Mouse (Mus musculus) intestine, embryonic 15.5 days (tissue): Measurements from ENCODE around the gene Hoxa4. TPM values are rescaled to one million over a fixed set of nuclear protein-coding genes. Genes with fewer than 3 reads are reported as not detected.
A peak's percentile ranks its signal among the peaks of the same experiment; 100 is the strongest.

Experiments used
- ATAC-seq: fragments of 200-750 bp; cut with Nextera tagmentation; 2 replicates; pipeline ENCODE4 v1.8.0; 2017; ENCODE audit warnings: moderate TSS enrichment, moderate library complexity
- H3K27ac ChIP-seq: fragments of 300-500 bp; sonication (generic); 2 replicates; pipeline ENCODE4 v1.5.1; 2015; ENCODE audit warnings: mild to moderate bottlenecking, inconsistent platforms
- H3K27me3 ChIP-seq: fragments of 300-500 bp; sonication (generic); replicated peaks from 2 replicates; pipeline ENCODE4 v1.6.1; 2015; ENCODE audit warnings: inconsistent platforms
- H3K36me3 ChIP-seq: fragments of 300-500 bp; sonication (generic); 2 replicates; pipeline ENCODE4 v1.6.1; 2015; ENCODE audit warnings: inconsistent platforms
- H3K4me1 ChIP-seq: fragments of 300-500 bp; sonication (generic); replicated peaks from 2 replicates; pipeline ENCODE4 v1.6.1; 2015; ENCODE audit warnings: inconsistent platforms
- H3K4me2 ChIP-seq: fragments of 300-500 bp; sonication (generic); replicated peaks from 2 replicates; pipeline ENCODE4 v1.6.1; 2015; ENCODE audit warnings: mild to moderate bottlenecking, inconsistent platforms
- H3K4me3 ChIP-seq: fragments of 300-500 bp; sonication (generic); replicated peaks from 2 replicates; pipeline ENCODE4 v1.5.1; 2015; ENCODE audit warnings: inconsistent platforms
- H3K9ac ChIP-seq: fragments of 300-500 bp; sonication (generic); 2 replicates; pipeline ENCODE4 v1.6.1; 2015; ENCODE audit warnings: inconsistent platforms
- H3K9me3 ChIP-seq: fragments of 300-500 bp; sonication (generic); 2 replicates; pipeline ENCODE4 v1.6.1; 2016; ENCODE audit warnings: inconsistent platforms
- WGBS: fragments of 180-500 bp; shearing (Covaris S2); methylation state at CpG from one replicate; pipeline ENCODE4 v1.1.7; 2015; 5-methylcytosine and 5-hydroxymethylcytosine counted together
- polyA plus RNA-seq: library from polyadenylated mRNA; unstranded; fragments of >200 nt; fragmentation: Nextera tagmentation; extraction: Ambion mirVana; gene quantifications from 2 replicates; pipeline ENCODE4 v1.2.1, GENCODE M21; 2015

Hoxa4 gene
- polyA plus RNA-seq, 1 experiment from 2014 or later: 4.5 TPM

GRCm38 (mm10) chr6:52163366-52164031, 28.1 kb downstream of the Hoxa4 start:
- H3K4me1 ChIP-seq: peaks cover 38% of the 10 kb centered on the region
- H3K27ac ChIP-seq: peak overlapping the region; percentile 87
- WGBS: 42% methylated on average over 17 of the region's 17 CpGs
- H3K9ac ChIP-seq: peak overlapping the region; percentile 62
- no peaks in the 10 kb centered on the region for H3K9me3 ChIP-seq
- no peak for ATAC-seq
- H3K4me2 ChIP-seq: peak overlapping the region; percentile 71
- H3K27me3 ChIP-seq: peaks cover 12% of the 10 kb centered on the region
- no peaks in the 10 kb centered on the region for H3K36me3 ChIP-seq
- H3K4me3 ChIP-seq: peak overlapping the region; percentile 49

DNA sequence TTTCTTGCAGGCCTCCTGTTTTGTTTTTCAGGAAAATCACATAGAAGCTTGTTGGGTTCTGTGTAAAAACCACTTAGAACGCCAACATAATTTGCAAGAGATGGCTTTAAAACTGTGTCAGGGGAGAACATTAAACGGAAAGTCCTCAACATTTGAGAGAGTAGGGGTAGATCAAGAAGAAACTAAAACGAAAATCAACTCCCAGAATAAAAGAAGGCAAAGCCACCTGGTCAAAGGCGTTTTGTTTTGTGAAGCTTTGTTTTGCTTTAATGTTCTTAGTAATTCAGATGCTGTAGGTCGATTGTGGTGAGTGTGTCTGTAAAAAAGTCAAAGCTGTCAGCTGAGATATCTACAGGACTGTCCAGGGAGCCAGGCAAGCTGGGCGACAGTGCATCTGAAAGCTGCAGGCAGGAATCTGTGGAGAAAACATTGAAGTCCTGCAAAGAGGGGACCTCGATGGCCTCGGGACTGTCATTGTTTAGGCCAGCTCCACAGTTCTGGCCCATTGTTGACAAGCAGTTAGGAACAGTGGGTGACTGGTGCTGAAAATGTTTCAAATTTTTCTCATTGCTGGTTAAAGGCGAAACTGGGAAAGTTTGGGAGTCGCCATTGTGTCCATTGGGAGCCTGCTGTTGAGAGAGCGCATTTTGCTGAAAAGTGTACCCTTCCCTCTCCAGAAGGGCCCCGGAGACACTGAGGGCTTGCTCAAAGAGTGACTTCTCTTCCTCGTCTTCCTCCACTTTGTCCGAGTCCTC, 28.8 kb downstream of the Hoxa4 start:
- Histone ChIP-seq H3K27ac (peak overlapping the region; percentile 87), H3K9me3 (no peaks in the 10 kb centered on the region), H3K4me2 (peak overlapping the region; percentile 71), H3K27me3 (peaks cover 15% of the 10 kb centered on the region), H3K36me3 (no peaks in the 10 kb centered on the region), H3K4me1 (peaks cover 38% of the 10 kb centered on the region), H3K9ac (peak overlapping the region; percentile 62), H3K4me3 (peak overlapping the region; percentile 49)
- ATAC-seq: no peak
- WGBS: 40% methylated on average over 14 of the region's 14 CpGs

DNA sequence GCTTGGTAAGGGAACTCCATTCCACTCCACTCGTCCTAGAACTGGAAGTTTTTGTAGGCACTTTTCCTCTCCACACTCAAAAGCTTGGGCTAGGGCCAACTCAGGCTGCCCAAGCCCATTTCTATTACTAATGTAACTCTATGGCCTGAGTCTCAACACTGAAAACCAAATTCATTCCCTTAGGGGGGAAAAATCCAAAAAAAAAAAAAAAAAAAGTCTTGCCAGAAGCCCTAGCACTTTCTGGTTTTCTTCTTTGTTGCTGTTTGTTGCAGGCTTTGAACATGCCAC, 29.5 kb downstream of the Hoxa4 start:
- no peak for ATAC-seq
- Histone ChIP-seq H3K27ac (no peak overlapping the region), H3K27me3 (peaks cover 22% of the 10 kb centered on the region), H3K36me3 (no peaks in the 10 kb centered on the region), H3K4me3 (no peak overlapping the region), H3K9ac (0 out of 2 replicates have a peak overlapping the region, but pooled peaks have one; percentile 10), H3K9me3 (no peaks in the 10 kb centered on the region), H3K4me1 (peaks cover 45% of the 10 kb centered on the region), H3K4me2 (peak overlapping the region; percentile 43)
- 40% methylated on average over 1 of the region's 1 CpGs for WGBS

DNA sequence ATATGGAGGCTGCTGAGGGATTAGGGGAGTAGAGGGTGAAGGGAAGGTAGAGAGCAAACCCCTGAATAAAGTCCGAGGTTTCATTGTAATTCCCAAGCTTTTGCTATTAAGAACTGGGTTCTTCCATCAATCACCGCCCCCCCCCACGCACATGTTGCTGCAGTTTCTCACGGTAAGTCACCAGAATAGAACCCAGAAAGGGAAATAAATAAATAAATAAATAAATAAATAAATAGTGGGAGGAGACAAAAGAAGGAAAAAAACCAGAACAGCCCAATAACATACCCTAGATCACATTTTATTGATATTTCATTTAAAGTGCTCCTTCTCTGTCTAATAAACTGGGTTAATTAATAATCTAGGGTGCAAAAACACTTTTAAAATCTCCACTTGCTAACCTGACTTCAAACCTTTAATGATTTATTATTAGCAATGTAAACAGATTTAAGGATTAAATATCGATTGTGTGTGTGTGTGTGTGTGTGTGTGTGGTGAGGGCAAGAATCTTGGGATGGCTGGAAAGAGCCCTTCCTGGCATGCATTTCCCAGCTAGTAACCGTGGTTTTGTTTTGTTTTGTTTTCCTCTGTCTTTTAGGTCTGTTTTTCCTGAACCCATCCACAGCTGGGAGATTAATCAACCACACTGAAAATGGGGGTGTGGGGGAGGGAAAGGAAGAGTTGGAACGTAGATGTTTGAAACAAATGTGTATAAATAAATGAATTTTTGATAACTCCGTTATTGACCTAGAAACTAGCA, 30.0 kb downstream of the Hoxa4 start:
- H3K9me3 ChIP-seq: no peaks in the 10 kb centered on the region
- peaks cover 27% of the 10 kb centered on the region for H3K27me3 ChIP-seq
- 28% methylated on average over 8 of the region's 8 CpGs for WGBS
- peak overlapping the region; percentile 89 for H3K4me2 ChIP-seq
- no peak for ATAC-seq
- H3K9ac ChIP-seq: peak overlapping the region; percentile 18; the same call in 1 of the 2 replicates
- H3K27ac ChIP-seq: peak overlapping the region; percentile 88
- peak overlapping the region; percentile 68 for H3K4me3 ChIP-seq
- peaks cover 48% of the 10 kb centered on the region for H3K4me1 ChIP-seq
- no peaks in the 10 kb centered on the region for H3K36me3 ChIP-seq

DNA sequence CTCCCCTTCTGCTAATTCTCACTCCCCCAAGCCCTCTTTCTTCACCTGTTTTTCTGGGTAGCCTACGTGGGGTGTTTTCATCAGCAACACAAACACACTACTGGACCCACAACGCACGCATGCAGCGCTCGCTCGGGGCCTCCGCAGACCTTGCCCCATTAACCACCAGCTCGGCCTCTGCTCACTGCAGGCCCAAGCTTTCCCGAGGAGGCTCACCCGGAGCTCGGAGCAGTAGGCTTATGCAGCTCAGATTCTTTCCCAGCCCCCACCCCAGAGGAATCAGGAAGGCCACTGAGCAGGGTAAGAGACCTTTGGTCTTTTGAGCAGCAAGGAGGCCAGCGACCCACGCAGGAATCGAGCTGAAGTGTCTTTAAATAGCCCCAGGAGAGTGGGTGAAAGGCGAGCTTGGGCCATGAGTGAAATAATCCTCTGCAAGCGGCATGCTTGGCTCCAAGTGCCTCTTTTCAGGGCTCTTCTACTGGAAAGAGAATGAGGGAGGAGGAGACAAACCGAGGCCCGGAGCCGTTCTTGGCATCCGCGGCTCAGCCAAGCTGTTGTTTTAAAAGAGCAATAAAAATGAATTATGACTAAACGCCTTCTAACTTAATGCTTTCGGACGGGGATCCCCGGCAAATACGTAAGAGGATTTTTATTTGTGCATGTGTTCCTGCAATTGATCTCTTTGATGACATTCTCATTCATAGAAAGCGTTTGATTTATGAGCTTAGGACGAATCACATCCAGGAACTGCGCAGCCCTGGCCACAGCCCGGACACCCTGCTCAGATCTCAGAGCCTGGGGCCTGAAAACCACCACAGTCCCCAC, 30.8 kb downstream of the Hoxa4 start:
- Histone ChIP-seq H3K27me3 (peaks cover 33% of the 10 kb centered on the region), H3K4me2 (peak overlapping the region; percentile 89), H3K36me3 (no peaks in the 10 kb centered on the region), H3K9ac (peak overlapping the region; percentile 51), H3K27ac (peak overlapping the region; percentile 88), H3K4me1 (peaks cover 49% of the 10 kb centered on the region), H3K4me3 (peak overlapping the region; percentile 68), H3K9me3 (no peaks in the 10 kb centered on the region)
- peak; percentile 29 for ATAC-seq
- WGBS: 2% methylated on average over 30 of the region's 30 CpGs

DNA sequence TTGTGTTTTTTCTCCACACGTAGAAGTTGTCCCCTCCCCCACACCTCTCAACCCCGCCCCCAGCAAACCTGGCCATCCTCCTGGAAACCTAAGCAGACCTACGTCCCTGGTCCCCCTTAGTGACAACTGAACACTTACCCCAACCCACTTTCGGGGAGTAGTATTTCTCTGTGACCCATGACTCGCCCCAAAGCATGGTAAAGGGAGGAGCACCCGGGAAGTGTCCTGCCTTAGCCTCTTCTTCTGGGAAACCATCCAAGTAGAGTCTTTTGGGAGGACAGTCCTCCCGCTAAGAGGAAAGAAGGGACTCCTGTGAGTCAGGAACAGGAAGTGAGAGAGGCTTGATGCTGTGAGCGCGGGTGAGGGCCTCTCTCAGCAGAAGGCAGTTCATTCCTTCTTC, 31.6 kb downstream of the Hoxa4 start:
- no peaks in the 10 kb centered on the region for H3K9me3 ChIP-seq
- H3K9ac ChIP-seq: peak overlapping the region; percentile 51
- H3K27ac ChIP-seq: peak overlapping the region; percentile 88
- ATAC-seq: no peak; the same call in 1 of the 2 replicates
- H3K4me2 ChIP-seq: peak overlapping the region; percentile 89
- WGBS: 21% methylated on average over 7 of the region's 9 CpGs
- peaks cover 33% of the 10 kb centered on the region for H3K27me3 ChIP-seq
- H3K4me3 ChIP-seq: peak overlapping the region; percentile 68
- H3K4me1 ChIP-seq: peaks cover 48% of the 10 kb centered on the region
- H3K36me3 ChIP-seq: no peaks in the 10 kb centered on the region

- peak; percentile 21; the same call in 1 of the 2 replicates for ATAC-seq
- Histone ChIP-seq H3K9me3 (no peaks in the 10 kb centered on the region), H3K4me1 (peaks cover 42% of the 10 kb centered on the region), H3K4me3 (peak overlapping the region; percentile 68), H3K36me3 (no peaks in the 10 kb centered on the region), H3K27ac (peak overlapping the region; percentile 88), H3K4me2 (peak overlapping the region; percentile 89), H3K9ac (peak overlapping the region; percentile 68), H3K27me3 (peaks cover 33% of the 10 kb centered on the region)
- 13% methylated on average over 12 of the region's 12 CpGs for WGBS
Measured at GRCm38 (mm10) chr6:52159164-52159761, 32.3 kb downstream of the Hoxa4 start.

GRCm38 (mm10) chr6:52158276-52159051, 33.1 kb downstream of the Hoxa4 start, which contains the start of gene Hoxa1:
TSS of gene Hoxa1 (minus strand) at chr6:52158317.
- peak within 1 kb of the TSS; percentile 88 for H3K27ac ChIP-seq
- H3K4me1 ChIP-seq: peaks cover 39% of the 10 kb centered on the region
- under 1% methylated on average over 55 of the region's 55 CpGs for WGBS
- H3K4me3 ChIP-seq: peak within 1 kb of the TSS; percentile 68
- H3K9me3 ChIP-seq: no peaks in the 10 kb centered on the region
- peaks cover 27% of the 10 kb centered on the region for H3K27me3 ChIP-seq
- no peaks in the 10 kb centered on the region for H3K36me3 ChIP-seq
- peak; percentile 85 for ATAC-seq
- H3K4me2 ChIP-seq: peak within 1 kb of the TSS; percentile 89
- peak within 1 kb of the TSS; percentile 68 for H3K9ac ChIP-seq

DNA sequence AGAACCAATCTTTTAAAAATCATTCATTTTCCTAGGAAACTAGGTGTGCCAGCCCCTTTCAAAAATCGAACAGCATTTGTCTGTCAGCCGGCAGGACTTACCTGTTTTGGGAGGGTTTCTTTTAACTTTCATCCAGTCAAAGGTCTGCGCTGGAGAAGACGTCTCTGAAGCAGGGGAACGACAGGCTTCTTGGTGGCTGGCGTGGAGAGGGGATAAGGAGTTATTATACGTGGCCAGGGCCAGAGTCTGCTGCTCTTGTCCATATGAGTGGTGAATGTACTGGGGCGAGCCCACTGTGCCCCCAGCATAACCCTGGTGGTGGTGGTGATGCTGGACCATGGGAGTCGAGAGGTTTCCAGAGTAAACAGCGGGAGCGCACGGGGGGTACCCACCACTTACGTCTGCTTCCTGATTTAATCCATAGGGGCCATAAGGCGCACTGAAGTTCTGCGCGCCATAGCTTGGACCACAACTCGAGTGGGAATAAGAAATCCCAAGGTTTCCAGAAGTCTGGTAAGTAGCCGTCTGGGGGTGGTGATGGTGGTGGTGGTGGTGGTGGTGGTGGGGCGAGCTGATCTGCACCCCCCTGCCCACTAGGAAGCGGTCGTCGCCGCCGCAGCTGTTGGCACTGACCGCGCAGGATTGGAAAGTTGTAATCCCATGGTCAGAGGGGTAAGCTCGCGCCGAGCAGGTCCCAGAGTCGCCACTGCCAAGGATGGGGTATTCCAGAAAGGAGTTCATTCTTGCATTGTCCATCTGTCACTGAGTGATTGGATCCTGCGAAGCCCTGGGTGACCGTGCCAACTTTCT, 33.9 kb downstream of the Hoxa4 start:
- Histone ChIP-seq H3K9ac (peak overlapping the region; percentile 17; the same call in 1 of the 2 replicates), H3K27me3 (peaks cover 21% of the 10 kb centered on the region), H3K27ac (no peak overlapping the region), H3K4me1 (peaks cover 45% of the 10 kb centered on the region), H3K36me3 (no peaks in the 10 kb centered on the region), H3K4me2 (peak overlapping the region; percentile 89), H3K9me3 (no peaks in the 10 kb centered on the region), H3K4me3 (peak overlapping the region; percentile 68)
- WGBS: 2% methylated on average over 32 of the region's 32 CpGs
- ATAC-seq: no peak

DNA sequence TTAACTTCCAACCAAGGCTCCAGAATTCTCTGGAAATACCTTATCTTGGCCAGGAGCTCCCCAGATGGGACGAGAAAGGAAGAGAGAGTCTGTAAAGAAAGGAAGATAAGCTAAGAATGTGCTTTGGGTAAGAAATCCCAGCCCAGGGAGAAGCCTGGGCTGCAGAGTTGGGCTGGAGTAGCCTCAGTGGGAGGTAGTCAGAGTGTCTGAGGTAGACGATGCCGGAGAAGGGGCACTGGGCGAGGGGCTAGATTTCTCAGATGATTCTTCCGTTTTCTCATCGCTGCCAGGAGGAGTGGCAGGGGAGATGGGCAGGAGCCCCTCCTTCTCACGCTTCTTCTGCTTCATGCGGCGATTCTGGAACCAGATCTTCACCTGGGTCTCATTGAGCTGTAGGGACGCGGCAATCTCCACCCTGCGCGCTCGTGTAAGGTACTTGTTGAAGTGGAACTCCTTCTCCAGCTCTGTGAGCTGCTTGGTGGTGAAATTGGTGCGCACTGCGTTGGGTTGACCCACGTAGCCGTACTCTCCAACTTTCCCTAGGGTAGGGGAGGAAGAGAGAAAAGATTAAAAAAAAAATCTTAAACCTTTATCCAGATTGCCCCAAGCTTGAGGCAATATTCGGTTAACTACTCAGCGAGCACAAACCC, 34.9 kb downstream of the Hoxa4 start:
- peaks cover 21% of the 10 kb centered on the region for H3K27me3 ChIP-seq
- WGBS: 20% methylated on average over 20 of the region's 20 CpGs
- H3K9me3 ChIP-seq: no peaks in the 10 kb centered on the region
- no peaks in the 10 kb centered on the region for H3K36me3 ChIP-seq
- H3K4me3 ChIP-seq: no peak overlapping the region
- peaks cover 42% of the 10 kb centered on the region for H3K4me1 ChIP-seq
- no peak overlapping the region for H3K9ac ChIP-seq
- no peak for ATAC-seq
- peak overlapping the region; percentile 89 for H3K4me2 ChIP-seq
- no peak overlapping the region for H3K27ac ChIP-seq
